Mouse (Mus musculus): Measurements from ENCODE around the gene Tlx1.

Tlx1 gene

DNA sequence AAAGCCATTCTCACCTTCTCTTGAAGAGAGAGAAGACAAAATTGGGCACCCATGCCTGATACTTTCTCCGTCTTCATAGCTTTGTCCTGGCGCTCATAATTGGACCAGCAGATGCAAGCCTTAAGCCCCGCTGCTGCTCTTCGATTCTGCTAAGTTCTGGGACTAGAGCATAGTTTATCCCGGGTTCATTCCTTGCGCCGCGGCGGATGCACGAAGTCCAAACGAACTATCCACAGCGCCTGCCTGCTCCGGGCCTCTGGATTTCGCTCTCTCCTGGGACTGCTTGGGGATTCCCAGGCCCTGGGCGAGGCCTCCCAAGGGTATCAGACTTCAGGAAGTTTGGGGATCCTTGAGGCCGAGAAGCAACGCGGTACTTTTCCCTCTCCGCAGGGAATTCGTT is 8.4 kb downstream of the Tlx1 start:
- no peak for DNase-seq

DNA sequence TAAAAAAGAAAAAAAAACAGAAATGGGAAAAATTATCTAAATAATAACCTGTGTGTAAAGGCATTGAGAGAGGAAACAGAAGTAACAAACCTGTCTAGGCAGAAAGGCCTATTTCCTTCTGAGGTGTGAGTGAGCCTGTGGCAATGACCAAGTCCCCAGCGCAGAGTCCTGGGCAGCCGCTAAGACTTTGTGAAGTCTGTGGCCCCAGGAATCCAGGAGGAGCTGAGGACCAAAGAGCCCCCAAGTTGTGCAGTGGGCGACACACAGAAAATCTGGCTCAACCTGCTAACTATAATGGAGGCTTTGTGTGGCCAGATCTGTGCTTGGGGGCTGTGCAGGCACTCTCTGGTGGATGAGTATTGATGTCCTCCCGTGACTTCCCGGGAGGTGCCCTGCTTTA is 9.0 kb downstream of the Tlx1 start:
- no peak for DNase-seq

DNA sequence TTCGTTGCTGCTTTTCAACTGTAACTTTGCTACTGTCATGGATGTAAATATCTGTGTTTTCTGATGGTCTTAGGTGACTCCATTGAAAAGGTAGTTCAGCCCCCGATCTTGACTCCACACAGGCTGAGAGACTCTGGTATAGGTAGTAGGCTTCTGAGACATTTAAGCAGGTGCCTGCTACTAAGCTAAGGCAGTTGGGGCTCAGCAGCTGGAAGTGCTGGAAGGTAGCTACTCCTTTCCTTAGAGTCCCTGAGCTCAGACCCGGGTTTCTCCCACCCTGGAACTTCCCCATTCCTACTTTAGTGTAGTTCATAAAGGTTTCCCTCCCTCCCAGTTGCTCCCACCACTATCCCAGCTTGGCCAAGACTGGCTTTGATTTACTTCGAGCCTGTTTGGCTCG is 9.5 kb downstream of the Tlx1 start:
- no peak for DNase-seq

DNA sequence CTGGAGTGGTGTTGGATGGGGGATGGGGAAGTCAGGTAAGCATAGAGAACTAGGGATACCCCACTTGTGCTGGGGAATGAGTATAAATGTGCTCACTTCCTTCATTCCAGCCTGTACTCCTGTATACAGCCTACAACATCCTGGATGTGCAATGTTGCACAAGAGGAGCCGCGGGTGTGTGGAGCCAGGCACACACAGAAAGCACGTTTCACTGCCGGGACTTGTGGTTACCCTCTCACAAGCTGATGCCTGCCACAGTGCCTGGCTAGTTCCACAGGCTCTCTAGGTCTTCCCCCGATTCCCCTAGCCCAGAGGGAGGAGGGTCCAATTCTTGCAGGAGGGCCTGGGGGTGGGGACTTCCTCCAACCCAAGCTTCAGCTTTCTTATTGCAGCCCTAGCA is 10.0 kb downstream of the Tlx1 start:
- no peak for DNase-seq

DNA sequence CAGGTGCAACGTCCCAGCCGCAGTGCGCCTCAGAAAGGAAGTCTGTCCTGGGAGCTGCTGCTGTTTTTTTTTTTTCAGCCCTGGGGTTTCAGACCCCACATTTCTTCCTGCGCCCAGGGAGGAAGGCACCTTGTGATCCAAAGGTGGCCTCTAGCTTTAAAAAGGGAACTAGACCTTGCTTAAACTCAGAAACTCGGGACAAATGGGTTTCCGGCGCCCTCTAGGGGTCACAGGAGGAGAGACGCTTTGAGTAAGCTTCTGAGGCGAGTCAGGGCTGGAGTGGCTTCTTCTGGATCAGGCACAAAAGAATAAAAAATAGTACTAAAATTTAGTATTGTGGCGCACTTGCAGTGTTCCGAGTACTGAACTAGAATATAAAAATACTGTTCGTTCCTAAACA is 10.6 kb downstream of the Tlx1 start:
- DNase-seq, result peak; percentile 56 to 72

DNA sequence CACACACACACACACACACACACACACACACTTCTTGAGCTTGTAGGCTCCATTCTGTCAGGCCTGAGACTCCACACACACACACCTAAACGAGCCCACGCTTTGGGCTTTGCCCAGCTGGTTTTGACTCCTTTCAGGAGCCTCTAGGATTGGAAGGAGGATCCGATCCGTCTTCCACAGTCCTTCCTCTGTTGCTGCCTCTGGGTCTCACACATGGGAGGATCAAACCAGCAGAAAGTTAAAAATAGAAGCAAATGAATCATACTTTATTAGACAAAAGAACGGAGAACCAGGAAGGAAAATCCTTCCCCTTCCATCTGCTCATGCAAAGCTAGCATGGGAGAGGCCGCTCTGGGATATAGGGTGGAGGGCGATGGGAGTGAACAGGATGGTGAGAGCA is 11.7 kb downstream of the Tlx1 start:
- DNase-seq, result no peak

DNA sequence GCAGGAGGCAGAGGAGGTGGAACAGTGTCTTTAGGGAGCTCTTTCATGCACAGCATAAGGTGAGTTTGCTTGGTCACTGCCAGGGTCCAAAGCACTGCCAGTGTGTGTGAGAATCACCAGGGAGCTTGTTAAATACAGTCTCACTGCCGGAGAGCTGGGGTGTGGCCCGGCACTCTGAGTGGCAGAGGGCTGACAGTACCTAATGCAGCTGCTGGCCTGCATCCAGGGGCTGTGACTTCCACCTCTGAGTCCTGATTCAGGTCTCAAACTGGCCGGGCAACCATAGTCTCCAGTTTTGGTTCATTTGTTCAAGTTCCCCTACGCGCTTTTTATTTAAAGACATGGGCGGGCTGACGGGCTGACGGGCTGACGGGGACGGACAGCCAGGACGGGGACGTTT is 12.4 kb downstream of the Tlx1 start:
- no peak for DNase-seq

DNA sequence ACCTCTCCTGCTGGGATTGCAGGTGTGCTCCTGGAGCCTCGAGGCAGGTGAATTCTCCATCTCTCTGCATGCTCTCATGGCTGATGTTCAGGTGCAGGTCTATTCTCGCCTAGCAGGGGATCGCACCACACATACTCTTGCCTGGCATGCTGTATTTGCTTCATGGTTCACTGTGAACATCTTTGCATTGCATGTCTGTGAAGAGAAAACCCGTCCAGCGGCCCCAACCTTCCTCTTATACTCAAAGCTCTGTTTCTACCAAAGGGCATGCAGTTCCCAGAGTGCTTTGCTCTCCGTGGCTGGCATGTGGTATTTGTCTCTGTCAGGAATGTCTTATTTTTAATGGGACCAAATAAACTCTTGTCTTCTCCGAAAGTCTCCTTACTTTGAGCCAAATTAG is 20.0 kb downstream of the Tlx1 start:
- no peak for DNase-seq

DNA sequence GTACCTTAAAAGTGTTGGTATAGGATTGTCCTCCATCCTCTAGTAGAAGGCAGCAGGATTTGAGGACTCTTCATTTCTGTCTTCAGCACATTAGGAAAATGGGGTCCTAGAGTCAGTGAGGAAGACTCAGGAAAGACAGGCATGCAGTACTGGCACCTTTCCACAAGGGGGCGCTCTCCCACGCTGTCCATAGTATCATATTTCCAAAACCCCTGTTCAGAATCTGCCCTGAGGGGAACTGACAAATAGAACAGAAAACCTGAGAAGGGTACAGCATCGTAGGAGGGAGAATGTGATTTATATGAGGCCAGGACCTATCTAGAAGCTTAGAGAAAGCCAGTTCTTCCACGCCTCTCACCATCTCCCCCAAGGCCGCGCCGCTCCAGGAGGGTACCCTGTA is 24.3 kb downstream of the Tlx1 start:
- DNase-seq, result peak in 1 of 2 experiments; percentile 16

DNA sequence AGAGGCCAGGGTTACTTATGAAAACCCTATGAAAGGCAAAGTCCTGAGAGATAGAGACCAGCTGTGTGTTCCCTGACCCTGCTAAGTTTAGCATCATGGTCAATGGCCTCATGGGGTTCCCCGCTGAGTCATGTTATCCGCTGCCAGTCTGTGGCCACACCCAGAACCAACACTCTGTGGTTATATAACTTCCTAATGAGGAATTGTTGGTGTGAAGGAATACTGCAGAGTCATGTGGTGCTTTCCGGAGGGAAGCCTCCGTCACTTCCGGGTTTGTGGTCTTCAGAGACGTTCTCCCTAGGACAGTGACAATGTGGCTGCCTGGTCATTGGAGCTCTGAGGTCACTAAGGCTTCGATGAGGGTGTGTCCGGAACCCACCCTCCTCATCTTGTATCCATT is 25.8 kb downstream of the Tlx1 start:
- no peak for DNase-seq

DNA sequence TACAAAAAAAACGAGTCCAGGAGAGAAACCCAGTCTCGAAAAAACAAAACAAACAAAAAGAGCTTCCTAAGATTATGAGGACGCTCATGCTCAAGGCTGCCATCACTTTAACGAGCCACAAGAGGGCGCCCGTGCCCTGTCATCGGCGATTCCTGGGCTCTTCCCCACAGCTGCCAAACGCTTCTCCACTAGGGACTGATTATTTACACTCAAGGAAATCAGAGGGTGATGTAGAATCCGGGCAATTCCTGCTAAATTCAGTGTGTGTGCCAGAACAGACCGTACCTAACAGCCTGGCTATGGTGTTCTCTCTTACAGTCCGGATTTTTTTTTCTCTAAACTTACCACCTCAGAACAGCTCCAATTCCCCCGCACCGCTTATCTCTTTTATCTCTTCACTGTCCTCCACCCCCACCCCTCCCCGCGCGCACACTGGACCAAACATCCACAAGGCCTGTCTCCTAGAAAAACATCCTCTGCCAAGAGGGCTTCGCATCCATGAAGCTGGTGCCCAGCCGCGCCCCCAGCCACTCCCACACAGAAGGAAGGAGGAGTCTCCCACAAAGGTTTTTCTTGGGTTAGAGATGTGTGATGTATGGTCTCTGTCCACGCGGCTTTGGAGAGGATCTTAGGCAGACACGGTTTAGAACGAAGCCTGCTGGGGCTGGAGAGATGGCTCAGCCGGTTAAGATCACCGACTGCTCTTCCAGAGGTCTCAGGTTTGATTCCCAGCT is 26.7 kb downstream of the Tlx1 start:
- peak; percentile 48 to 74 for DNase-seq

DNA sequence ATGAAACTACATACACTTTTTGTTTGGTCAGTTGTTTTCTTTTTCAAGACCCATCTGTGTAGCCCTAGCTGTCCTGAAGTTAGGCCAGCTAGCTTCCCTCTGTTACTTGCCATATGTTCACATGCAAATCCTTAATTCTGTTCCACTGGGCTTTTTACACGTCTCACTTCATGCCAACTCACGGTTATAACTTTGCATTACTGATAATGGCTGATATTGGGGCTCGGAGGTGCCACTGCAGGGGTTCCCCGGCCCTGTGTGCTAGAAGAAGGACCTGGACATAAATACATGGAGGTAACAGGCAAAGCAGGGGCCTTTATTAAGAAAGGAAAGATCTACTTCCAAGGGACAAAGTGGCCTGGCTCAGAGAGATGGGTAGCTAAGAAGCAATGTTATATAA is 29.0 kb downstream of the Tlx1 start:
- no peak for DNase-seq

DNA sequence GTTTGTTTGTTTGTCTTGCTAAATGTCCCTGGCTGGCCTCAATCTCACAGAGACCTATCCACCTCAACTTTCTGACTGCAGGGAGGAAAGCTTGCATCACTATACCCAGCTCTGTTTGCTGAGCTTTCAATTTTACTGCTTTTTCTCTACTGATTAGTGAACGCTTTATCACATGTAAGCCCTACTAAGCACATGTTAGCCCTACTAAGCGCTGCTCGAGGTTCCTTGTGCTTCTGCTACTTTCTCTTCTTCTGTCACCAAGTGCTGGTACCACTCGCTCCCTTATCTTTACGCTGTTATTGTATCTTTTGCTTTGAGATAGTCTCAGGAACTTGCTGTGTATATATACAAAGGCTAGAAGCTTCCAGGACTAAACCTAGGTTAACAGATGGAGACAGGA is 30.0 kb downstream of the Tlx1 start:
- no peak for DNase-seq

DNA sequence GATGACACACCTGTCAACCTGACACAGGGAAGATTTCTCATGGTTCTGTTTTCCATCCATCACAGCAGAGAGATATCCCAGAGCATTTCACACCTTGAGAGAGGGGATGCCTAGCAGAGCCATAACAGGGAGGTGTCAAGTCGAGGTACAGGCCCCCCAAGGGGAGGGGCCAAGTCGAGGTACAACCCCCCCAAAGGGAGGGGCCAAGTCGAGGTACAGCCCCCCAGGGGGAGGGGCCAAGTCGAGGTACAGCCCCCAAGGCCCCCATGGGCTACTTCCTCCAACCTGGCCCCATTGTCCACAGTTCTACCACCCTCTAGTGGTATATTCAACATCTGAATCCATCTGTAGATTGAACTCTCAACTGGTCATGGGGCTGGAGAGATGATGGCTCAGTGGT is 44.2 kb downstream of the Tlx1 start:
- no peak for DNase-seq

DNA sequence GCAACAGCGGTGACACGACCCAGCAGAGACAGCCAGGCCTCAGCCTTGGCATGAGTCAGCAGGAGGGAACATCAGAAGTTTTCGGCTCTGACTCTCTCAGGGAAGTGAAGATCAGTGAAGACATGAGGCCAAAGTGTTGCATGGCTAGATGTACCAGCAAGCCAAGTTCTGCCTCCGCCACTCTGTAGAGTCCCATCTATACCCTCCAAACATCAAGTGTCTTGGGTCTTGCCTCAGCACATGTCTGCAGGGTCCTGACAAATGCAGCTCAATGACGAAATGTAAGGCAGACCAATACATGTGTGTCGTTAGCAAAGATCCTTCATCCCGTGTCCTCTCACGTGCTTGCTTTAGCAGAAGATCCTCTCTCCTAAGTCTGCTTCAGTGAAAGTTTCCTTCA is 46.5 kb downstream of the Tlx1 start:
- DNase-seq, result no peak

DNA sequence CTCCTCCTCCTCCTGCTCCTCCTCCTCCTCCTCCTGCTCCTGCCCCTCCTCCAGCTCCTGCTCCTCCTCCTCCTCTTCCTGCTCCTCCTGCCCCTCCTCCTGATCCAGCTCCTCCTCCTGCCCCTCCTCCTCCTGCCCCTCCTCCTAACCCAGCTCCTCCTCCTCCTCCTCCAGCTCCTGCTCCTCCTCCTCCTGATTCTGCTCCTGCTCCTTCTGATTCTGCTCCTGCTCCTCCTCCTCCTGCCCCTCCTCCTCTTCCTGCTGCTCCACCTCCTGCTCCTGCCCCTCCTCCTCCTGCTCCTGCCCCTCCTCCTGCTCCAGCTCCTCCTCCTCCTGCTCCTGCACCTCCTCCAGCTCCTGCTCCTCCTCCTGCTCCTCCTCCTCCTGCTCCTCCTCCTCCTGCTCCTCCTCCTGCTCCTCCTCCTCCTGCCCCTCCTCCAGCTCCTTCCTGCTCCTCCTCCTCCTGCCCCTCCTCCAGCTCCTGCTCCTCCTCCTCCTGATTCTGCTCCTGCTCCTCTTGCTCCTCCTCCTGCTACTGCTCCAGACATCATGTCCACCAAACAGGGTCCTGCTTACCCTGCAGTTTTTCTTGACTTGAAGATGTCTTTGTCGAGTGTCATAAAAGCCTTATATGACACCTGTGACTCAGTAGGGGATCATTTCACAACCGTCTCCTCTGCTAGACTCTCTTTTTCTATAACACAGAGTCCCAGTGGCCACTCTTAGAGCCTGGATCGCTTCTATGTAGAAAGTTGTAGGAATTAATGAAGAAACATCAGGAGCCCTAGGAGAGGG is 55.0 kb downstream of the Tlx1 start:
- no peak for DNase-seq
